Comparison of ENCODE assay signal across 9 mouse cellular contexts in genomic region chr11:90170014-90170320, GRCm38 (mm10). TPM values are rescaled to one million over a fixed set of nuclear protein-coding genes. Genes with fewer than 3 reads are reported as not detected.
DNase-seq lines count a peak whose midpoint lies in the region; ATAC-seq and TF ChIP-seq lines count a peak whose summit lies in the region.
"Had no signal": no experiment of that assay in that cellular context is flagged by ENCODE, and none has a peak within 500 bp of the region (broad histone marks: within the 10 kb centered on the region; RNA-seq: fewer than 3 reads in every experiment).

No protein-coding gene starts in this region.

- no peak for TF ChIP-seq EP300 in heart, postnatal 0 days (IDR thresholded peaks at IDR 0.05; ENCODE audit: low read depth)

- no peaks in the 10 kb centered on the region for H3K9me3 ChIP-seq in ES-E14 (ENCODE audit: control insufficient read depth, insufficient read depth, low read depth, low read length)
- H3K9me3 ChIP-seq in embryonic facial prominence, embryonic 14.5 days (ENCODE audit: control insufficient read depth, low read length) = no peaks in the 10 kb centered on the region
- no peaks in the 10 kb centered on the region for H3K9me3 ChIP-seq in heart, postnatal 0 days (replicated peaks; ENCODE audit: control insufficient read depth, low read length)
- H3K9me3 ChIP-seq in neural tube, embryonic 15.5 days (replicated peaks) = no peaks in the 10 kb centered on the region

- TF ChIP-seq CTCF in heart, postnatal 0 days (IDR thresholded peaks at IDR 0.05; ENCODE audit: low read depth) = peak; percentile 100

- peak overlapping the region; percentile 53 for H3K4me2 ChIP-seq in embryonic facial prominence, embryonic 14.5 days (ENCODE audit: low read depth, low read length)
- peak overlapping the region; percentile 52 for H3K4me2 ChIP-seq in heart, postnatal 0 days (ENCODE audit: low read depth, low read length)
- peak overlapping the region; percentile 56 for H3K4me2 ChIP-seq in neural tube, embryonic 15.5 days

- no peaks in the 10 kb centered on the region for H3K27me3 ChIP-seq in embryonic facial prominence, embryonic 14.5 days (replicated peaks; ENCODE audit: control insufficient read depth, insufficient read depth, low read length)
- H3K27me3 ChIP-seq in heart, postnatal 0 days (ENCODE audit: control insufficient read depth, insufficient read depth, low read length) = no peaks in the 10 kb centered on the region
- H3K27me3 ChIP-seq in neural tube, embryonic 15.5 days (replicated peaks) = peaks cover 3% of the 10 kb centered on the region; the same call in 1 of the 2 replicates

- no peak overlapping the region for H3K27ac ChIP-seq in ES-E14 (ENCODE audit: insufficient read depth, low read depth, low read length, poor library complexity, severe bottlenecking)
- no peak overlapping the region for H3K27ac ChIP-seq in embryonic facial prominence, embryonic 14.5 days (replicated peaks; ENCODE audit: low read depth, low read length)
- H3K27ac ChIP-seq in heart, postnatal 0 days (ENCODE audit: low read depth) = no peak overlapping the region
- H3K27ac ChIP-seq in neural tube, embryonic 15.5 days (replicated peaks) = peak overlapping the region; percentile 71; the same call in 1 of the 2 replicates
- H3K27ac ChIP-seq: macrophage had no signal

- WGBS in embryonic facial prominence, embryonic 14.5 days = under 1% methylated on average over 7 of the region's 7 CpGs
- 2% methylated on average over 7 of the region's 7 CpGs for WGBS in heart, postnatal 0 days
- WGBS in neural tube, embryonic 15.5 days = 2% methylated on average over 7 of the region's 7 CpGs

- peak; percentile 91 for ATAC-seq in embryonic facial prominence, embryonic 14.5 days (ENCODE audit: low read depth)
- ATAC-seq in heart, postnatal 0 days (ENCODE audit: insufficient read depth, low read depth) = peak; percentile 86
- peak; percentile 85; the same call in 1 of the 2 replicates for ATAC-seq in neural tube, embryonic 15.5 days (ENCODE audit: low FRiP score)

- no peaks in the 10 kb centered on the region for H3K4me1 ChIP-seq in ES-E14 (ENCODE audit: control insufficient read depth in 2 of 2, insufficient read depth in 2 of 2, low read length in 2 of 2, poor library complexity in 1 of 2)
- H3K4me1 ChIP-seq in embryonic facial prominence, embryonic 14.5 days (ENCODE audit: control insufficient read depth, insufficient read depth, low read length) = no peaks in the 10 kb centered on the region
- H3K4me1 ChIP-seq in heart, postnatal 0 days (ENCODE audit: control insufficient read depth, insufficient read depth) = no peaks in the 10 kb centered on the region
- peaks cover 8% of the 10 kb centered on the region for H3K4me1 ChIP-seq in neural tube, embryonic 15.5 days

- in situ Hi-C loops in ES-E14 (cut with MboI; ENCODE audit: low sequenced_read_pairs in 2 of 2, unreplicated experiment in 2 of 2) = loop anchor here in 1 of 2 experiments (25.0 kb wide), 1 partner anchor 183 kb away; no protein-coding TSS in a partner anchor

- H3K9ac ChIP-seq in ES-E14 (ENCODE audit: insufficient read depth, low read depth, low read length, poor library complexity, severe bottlenecking) = no peak overlapping the region
- 0 out of 2 replicates have a peak overlapping the region, but pooled peaks have one; percentile 9 for H3K9ac ChIP-seq in embryonic facial prominence, embryonic 14.5 days (ENCODE audit: low read depth, low read length)
- H3K9ac ChIP-seq in heart, postnatal 0 days (replicated peaks; ENCODE audit: low read depth, low read length) = no peak overlapping the region
- 0 out of 2 replicates have a peak overlapping the region, but pooled peaks have one; percentile 30 for H3K9ac ChIP-seq in neural tube, embryonic 15.5 days (replicated peaks)

- DNase-seq in ES-E14 (ENCODE audit: low read depth, low spot score) = peak; percentile 44
- peak; percentile 54 to 55 for DNase-seq in adrenal gland, postnatal 36 days
- peak; percentile 88 for DNase-seq in embryonic facial prominence, embryonic 14.5 days (ENCODE audit: low spot score)
- peak; percentile 90 for DNase-seq in heart, postnatal 0 days (ENCODE audit: low spot score)
- DNase-seq in kidney, postnatal 36 days = peak; percentile 37 to 71
- DNase-seq in lung, adult 18-20 months = peak; percentile 22 to 55
- no peak for DNase-seq in spleen, adult 12 weeks (ENCODE audit: low spot score)

- H3K36me3 ChIP-seq in ES-E14 (ENCODE audit: control insufficient read depth, insufficient read depth, low read length, poor library complexity, severe bottlenecking) = no peaks in the 10 kb centered on the region
- no peaks in the 10 kb centered on the region for H3K36me3 ChIP-seq in embryonic facial prominence, embryonic 14.5 days (ENCODE audit: control insufficient read depth, insufficient read depth, low read length)
- no peaks in the 10 kb centered on the region for H3K36me3 ChIP-seq in heart, postnatal 0 days (replicated peaks; ENCODE audit: control insufficient read depth, insufficient read depth, low read length)
- no peaks in the 10 kb centered on the region for H3K36me3 ChIP-seq in neural tube, embryonic 15.5 days

- H3K4me3 ChIP-seq in ES-E14 (ENCODE audit: insufficient read depth in 1 of 2, low read depth in 1 of 2, low read length in 2 of 2, poor library complexity in 1 of 2, severe bottlenecking in 1 of 2) = peak overlapping the region; percentile 41 to 53
- peak overlapping the region; percentile 25 for H3K4me3 ChIP-seq in embryonic facial prominence, embryonic 14.5 days (ENCODE audit: low read depth, low read length)
- H3K4me3 ChIP-seq in heart, postnatal 0 days (ENCODE audit: low read depth, low read length) = peak overlapping the region; percentile 28
- peak overlapping the region; percentile 36 for H3K4me3 ChIP-seq in neural tube, embryonic 15.5 days (replicated peaks)

TF ChIP-seq in ES-E14, 5 proteins besides CTCF, POLR2A, EP300 and RAD21:
- peak; percentile 97 for TF ChIP-seq ZC3H11A (IDR thresholded peaks at IDR 0.05; ENCODE audit: borderline replicate concordance, low read depth, low read length)
- no peak for TF ChIP-seq ZNF384 (IDR thresholded peaks at IDR 0.05; ENCODE audit: low read depth, low read length)

RNA-seq across cellular contexts. Expression of gene Gm45716, which starts 17.5 kb away (rescaled TPM):
- total RNA-seq in ES-E14 (2012; rRNA removed) = 0.21 and 1.3 TPM in 2 replicates
- total RNA-seq in adrenal gland, postnatal 36 days (2021) = 1 to 10 TPM; 2.6 to 5.3 TPM
- 9.8 and 11.5 TPM in 2 replicates for polyA plus RNA-seq in embryonic facial prominence, embryonic 14.5 days (2014; fragmentation: Nextera tagmentation; extraction: Ambion mirVana)
- 30.5 and 37.3 TPM in 2 replicates for total RNA-seq in heart, postnatal 0 days (2014; rRNA removed; ENCODE audit: low replicate concordance)
- polyA plus RNA-seq in heart, postnatal 0 days (2015; fragmentation: Nextera tagmentation; extraction: Ambion mirVana) = 133 TPM in 2 replicates
- polyA plus RNA-seq in neural tube, embryonic 15.5 days (2015; fragmentation: Nextera tagmentation; extraction: Ambion mirVana) = 16.9 and 19.2 TPM in 2 replicates

Comparison
In these comparisons a context has a peak if more than half of its experiments do, and no peak if none do; other contexts are left out.
1. H3K9ac ChIP-seq: peak in embryonic facial prominence, embryonic 14.5 days (single experiment) and neural tube, embryonic 15.5 days (single experiment); none in ES-E14 (single experiment) and heart, postnatal 0 days (single experiment).
2. Peak in every context shown above with its lines, with median percentiles within 50 percentile points of each other: H3K4me3 ChIP-seq, ATAC-seq and H3K4me2 ChIP-seq.